Mouse (Mus musculus) neural tube, embryonic 14.5 days (tissue): Measurements from ENCODE around the gene Plcb2. TPM values are rescaled to one million over a fixed set of nuclear protein-coding genes. Genes with fewer than 3 reads are reported as not detected.

Experiments
- ATAC-seq: fragments of 200-750 bp; cut with Nextera tagmentation; 2 replicates; pipeline ENCODE4 v1.8.0; 2017; ENCODE audit warnings: low read depth, mild to moderate bottlenecking, moderate TSS enrichment, moderate library complexity
- H3K27ac ChIP-seq: fragments of 300-500 bp; sonication (generic); 2 replicates; pipeline ENCODE4 v1.5.1; 2014; ENCODE audit warnings: low read depth, mild to moderate bottlenecking, control low read depth, low read length, moderate library complexity, mixed read lengths
- H3K27me3 ChIP-seq: fragments of 300-500 bp; sonication (generic); 2 replicates; pipeline ENCODE4 v1.6.1; 2014; ENCODE audit warnings: low read length; ENCODE audit not compliant: control insufficient read depth, insufficient read depth
- H3K36me3 ChIP-seq: fragments of 300-500 bp; sonication (generic); 2 replicates; pipeline ENCODE4 v1.6.1; 2014; ENCODE audit warnings: low read length, mixed read lengths; ENCODE audit not compliant: control insufficient read depth, insufficient read depth
- H3K4me1 ChIP-seq: fragments of 300-500 bp; sonication (generic); 2 replicates; pipeline ENCODE4 v1.6.1; 2014; ENCODE audit warnings: low read length; ENCODE audit not compliant: control insufficient read depth, insufficient read depth
- H3K4me2 ChIP-seq: fragments of 300-500 bp; sonication (generic); 2 replicates; pipeline ENCODE4 v1.6.1; 2014; ENCODE audit warnings: mild to moderate bottlenecking, low read depth, low read length, control low read depth
- H3K4me3 ChIP-seq: fragments of 300-500 bp; sonication (generic); 2 replicates; pipeline ENCODE4 v1.5.1; 2014; ENCODE audit warnings: low read depth, low read length, control low read depth, mixed read lengths
- H3K9ac ChIP-seq: fragments of 300-500 bp; sonication (generic); replicated peaks from 2 replicates; pipeline ENCODE4 v1.6.1; 2014; ENCODE audit warnings: low read depth, mild to moderate bottlenecking, control low read depth, low read length, mixed read lengths
- H3K9me3 ChIP-seq: fragments of 300-500 bp; sonication (generic); 2 replicates; pipeline ENCODE4 v1.6.1; 2016; ENCODE audit warnings: low read length; ENCODE audit not compliant: control insufficient read depth
- WGBS: fragments of 180-500 bp; shearing (Covaris S2); extraction: QIAGEN DNeasy Blood & Tissue Kit; methylation state at CpG from one replicate; pipeline ENCODE4 v1.1.7; 2014; 5-methylcytosine and 5-hydroxymethylcytosine counted together
- polyA plus RNA-seq: library from polyadenylated mRNA; unstranded; fragments of >200 nt; fragmentation: Nextera tagmentation; extraction: Ambion mirVana; gene quantifications from 2 replicates; pipeline ENCODE4 v1.2.1, GENCODE M21; 2014

Gene Plcb2
- polyA plus RNA-seq, 1 experiment from 2014 or later: 0.88 TPM

DNA sequence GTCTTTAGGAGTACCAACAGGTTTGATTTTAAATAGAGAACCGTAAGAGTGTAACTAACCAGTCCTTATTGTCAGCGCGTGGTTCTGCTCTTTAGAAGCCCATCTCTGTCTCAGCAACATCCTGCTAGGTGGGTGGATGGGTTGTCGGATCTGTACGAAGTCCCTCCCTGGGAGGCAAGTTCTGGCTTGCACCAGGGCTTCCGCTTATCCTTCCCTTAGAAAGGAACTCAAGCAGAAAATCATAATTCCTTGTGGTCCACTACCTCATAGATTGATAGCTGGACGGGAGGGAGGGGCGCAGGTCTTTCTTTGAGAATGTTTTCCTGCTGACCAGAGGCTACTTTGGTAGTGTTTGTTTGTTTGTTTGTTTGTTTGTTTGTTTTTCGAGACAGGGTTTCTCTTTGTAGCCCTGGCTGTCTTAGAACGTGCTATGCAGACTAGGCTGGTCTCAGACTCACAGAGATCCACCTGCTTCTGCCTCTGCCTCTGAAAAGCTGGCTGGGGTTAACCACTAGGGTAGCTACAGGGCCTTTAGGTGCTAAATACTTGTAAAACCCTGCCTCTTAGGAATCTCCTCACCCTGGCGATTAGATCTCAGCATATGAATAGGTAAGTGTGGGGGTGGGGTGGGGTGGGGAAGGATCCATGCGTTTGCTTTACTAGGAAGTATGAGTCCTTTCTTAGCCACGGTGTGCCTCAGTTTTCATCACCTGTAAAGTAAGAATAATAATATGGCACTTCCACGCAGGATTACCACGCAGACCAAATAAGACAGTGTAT is 54.4 kb downstream of the Plcb2 start:
- 18% methylated on average over 15 of the region's 15 CpGs for WGBS
- Histone ChIP-seq H3K9ac (no peak overlapping the region), H3K9me3 (no peaks in the 10 kb centered on the region), H3K4me3 (no peak overlapping the region), H3K4me1 (peaks cover 10% of the 10 kb centered on the region), H3K27ac (no peak overlapping the region), H3K4me2 (no peak overlapping the region), H3K36me3 (no peaks in the 10 kb centered on the region), H3K27me3 (peaks cover 38% of the 10 kb centered on the region)
- ATAC-seq: no peak

GRCm38 (mm10) chr2:118671728-118672127 is 56.5 kb downstream of the Plcb2 start:
- Histone ChIP-seq H3K9me3 (no peaks in the 10 kb centered on the region), H3K36me3 (no peaks in the 10 kb centered on the region), H3K4me2 (no peak overlapping the region), H3K4me3 (no peak overlapping the region), H3K4me1 (peaks cover 1% of the 10 kb centered on the region), H3K27me3 (peaks cover 19% of the 10 kb centered on the region), H3K27ac (no peak overlapping the region), H3K9ac (no peak overlapping the region)
- WGBS: 75% methylated on average over 1 of the region's 1 CpGs
- ATAC-seq: no peak

DNA sequence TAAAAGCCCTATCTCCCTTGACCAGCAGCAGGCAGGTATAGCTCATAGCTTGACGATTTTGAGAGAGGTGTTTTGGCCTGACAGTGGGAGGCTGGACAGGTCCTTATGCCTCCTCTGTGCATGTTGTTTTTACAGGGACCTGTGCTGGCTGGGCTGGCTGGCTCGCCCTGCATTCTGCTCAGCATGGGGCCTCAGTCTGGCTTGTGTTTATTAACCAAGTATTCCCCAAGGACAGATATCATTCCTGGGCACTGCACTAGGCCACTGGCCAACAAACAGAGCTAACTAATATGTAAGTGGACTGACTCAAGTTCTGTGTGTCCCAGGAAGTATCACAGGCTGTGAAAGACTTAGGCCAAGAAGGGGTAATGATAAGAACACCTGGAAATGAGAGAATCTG is 58.5 kb downstream of the Plcb2 start:
- 38% methylated on average over 2 of the region's 2 CpGs for WGBS
- no peaks in the 10 kb centered on the region for H3K9me3 ChIP-seq
- no peak overlapping the region for H3K4me3 ChIP-seq
- no peaks in the 10 kb centered on the region for H3K36me3 ChIP-seq
- H3K4me1 ChIP-seq: no peaks in the 10 kb centered on the region
- H3K27ac ChIP-seq: no peak overlapping the region
- H3K9ac ChIP-seq: no peak overlapping the region
- ATAC-seq: no peak
- H3K27me3 ChIP-seq: peaks cover 3% of the 10 kb centered on the region
- H3K4me2 ChIP-seq: no peak overlapping the region

- 72% methylated on average over 6 of the region's 6 CpGs for WGBS
- H3K4me2 ChIP-seq: no peak overlapping the region
- no peak overlapping the region for H3K4me3 ChIP-seq
- ATAC-seq: no peak
- H3K4me1 ChIP-seq: 0 out of 2 replicates have a peak, but pooled peaks cover 2% of the 10 kb centered on the region
- H3K36me3 ChIP-seq: no peaks in the 10 kb centered on the region
- H3K27me3 ChIP-seq: peaks cover 2% of the 10 kb centered on the region; the same call in 1 of the 2 replicates
- H3K9me3 ChIP-seq: no peaks in the 10 kb centered on the region
- H3K27ac ChIP-seq: no peak overlapping the region
- no peak overlapping the region for H3K9ac ChIP-seq
Measured at GRCm38 (mm10) chr2:118669245-118669644, 59.0 kb downstream of the Plcb2 start.

DNA sequence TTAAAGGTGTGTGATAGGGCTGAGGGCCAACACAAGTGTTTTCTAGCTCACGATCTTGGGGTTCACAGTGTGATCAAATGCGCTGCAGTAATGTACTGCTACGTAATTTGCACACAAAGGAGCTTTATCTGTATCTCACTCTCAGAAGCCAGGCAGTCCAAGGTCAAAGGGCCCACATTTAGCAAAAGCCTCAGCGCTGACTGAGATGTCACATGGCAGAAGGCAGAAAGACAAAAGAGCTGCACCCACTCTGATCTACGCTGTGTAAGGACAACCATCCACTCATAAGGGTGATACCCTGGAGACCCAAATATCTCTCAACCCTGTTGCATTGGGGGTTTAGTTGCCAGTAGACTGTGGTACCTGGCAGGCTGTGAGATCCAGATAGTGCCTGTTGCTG is 61.1 kb downstream of the Plcb2 start:
- Histone ChIP-seq H3K4me2 (no peak overlapping the region), H3K27me3 (peaks cover 3% of the 10 kb centered on the region; the same call in 1 of the 2 replicates), H3K9me3 (no peaks in the 10 kb centered on the region), H3K4me1 (peaks cover 10% of the 10 kb centered on the region), H3K36me3 (no peaks in the 10 kb centered on the region), H3K9ac (no peak overlapping the region), H3K4me3 (no peak overlapping the region), H3K27ac (no peak overlapping the region)
- no peak for ATAC-seq
- 70% methylated on average over 5 of the region's 5 CpGs for WGBS

GRCm38 (mm10) chr2:118665616-118666015 is 62.6 kb downstream of the Plcb2 start:
- Histone ChIP-seq H3K9me3 (no peaks in the 10 kb centered on the region), H3K9ac (no peak overlapping the region; the same call in 1 of the 2 replicates), H3K27me3 (peaks cover 3% of the 10 kb centered on the region), H3K4me1 (peaks cover 10% of the 10 kb centered on the region), H3K4me2 (no peak overlapping the region), H3K27ac (no peak overlapping the region), H3K4me3 (no peak overlapping the region), H3K36me3 (no peaks in the 10 kb centered on the region)
- 91% methylated on average over 4 of the region's 4 CpGs for WGBS
- no peak for ATAC-seq

- H3K36me3 ChIP-seq: no peaks in the 10 kb centered on the region
- peaks cover 3% of the 10 kb centered on the region for H3K27me3 ChIP-seq
- ATAC-seq: no peak
- no peak overlapping the region for H3K4me3 ChIP-seq
- WGBS: 66% methylated on average over 3 of the region's 3 CpGs
- peaks cover 10% of the 10 kb centered on the region for H3K4me1 ChIP-seq
- H3K9me3 ChIP-seq: no peaks in the 10 kb centered on the region
- no peak overlapping the region for H3K27ac ChIP-seq
- H3K4me2 ChIP-seq: peak overlapping the region; percentile 77
- no peak overlapping the region for H3K9ac ChIP-seq
Measured at GRCm38 (mm10) chr2:118664975-118665516, 63.2 kb downstream of the Plcb2 start.

DNA sequence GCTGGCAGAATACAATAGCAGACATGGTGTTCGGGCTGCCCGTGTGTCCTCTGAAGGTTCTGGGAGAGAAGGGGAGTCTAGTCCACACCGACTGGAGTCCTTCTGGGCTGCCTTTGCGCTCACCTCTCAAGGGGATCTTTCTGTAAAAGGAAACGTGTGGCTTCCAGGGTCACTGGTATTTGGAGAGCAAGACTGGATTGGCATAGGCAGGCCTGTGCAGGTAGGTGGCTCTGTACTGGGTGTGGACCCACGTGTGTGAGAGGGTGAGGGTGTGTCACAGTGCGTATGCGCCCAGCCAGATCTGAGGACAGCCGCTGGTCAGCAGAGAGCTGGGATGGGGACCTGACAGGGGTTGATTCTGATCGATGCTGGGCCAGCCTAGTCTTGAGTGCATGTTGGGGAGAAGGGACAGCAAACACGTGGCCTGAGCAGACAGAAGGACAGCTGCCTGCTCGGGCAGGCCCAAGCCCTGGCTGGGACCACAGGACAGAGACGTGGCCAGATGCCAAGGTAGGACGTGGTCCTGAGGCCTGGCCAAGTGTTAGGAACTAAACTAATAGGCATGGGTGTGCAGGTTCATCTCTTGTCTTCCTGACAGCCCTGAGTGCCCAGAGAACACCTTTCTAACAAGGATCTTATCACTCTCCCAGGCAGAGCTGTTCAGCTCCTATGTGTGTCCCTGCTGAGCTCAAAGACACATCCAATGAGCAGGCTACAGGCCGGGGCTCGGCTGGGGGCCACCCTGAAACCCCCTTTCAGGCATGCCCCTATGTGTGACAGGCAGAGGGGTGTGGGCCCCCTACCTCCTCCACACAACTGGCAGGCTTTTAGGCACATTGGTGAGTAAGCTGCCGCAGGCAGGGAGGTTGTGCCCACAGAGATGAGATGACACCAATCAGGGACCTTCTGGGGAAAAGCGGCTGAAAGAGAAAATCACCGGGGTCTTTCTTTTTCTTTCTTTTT is 64.2 kb downstream of the Plcb2 start:
- peak overlapping the region; percentile 70 for H3K9ac ChIP-seq
- peak; percentile 42 for ATAC-seq
- H3K4me1 ChIP-seq: peaks cover 13% of the 10 kb centered on the region
- no peaks in the 10 kb centered on the region for H3K9me3 ChIP-seq
- H3K27me3 ChIP-seq: peaks cover 3% of the 10 kb centered on the region
- H3K27ac ChIP-seq: no peak overlapping the region
- no peaks in the 10 kb centered on the region for H3K36me3 ChIP-seq
- H3K4me3 ChIP-seq: peak overlapping the region; percentile 50
- H3K4me2 ChIP-seq: peak overlapping the region; percentile 77
- 51% methylated on average over 19 of the region's 19 CpGs for WGBS
